Mouse (Mus musculus): ENCODE data around the gene Ly75. TPM values are rescaled to one million over a fixed set of nuclear protein-coding genes. Genes with fewer than 3 reads are reported as not detected.

Ly75 gene
- 1.9 and 3.0 TPM in 2 replicates for polyA plus RNA-seq (2012; rRNA removed; ENCODE audit: low replicate concordance)

GRCm38 (mm10) chr2:60382858-60383669 is at the start of gene Ly75:
Ly75 (minus strand) TSS chr2:60383303.

GRCm38 (mm10) chr2:60284467-60284821 is 98.7 kb downstream of the Ly75 start, which contains the start of gene Cd302:
Cd302 (minus strand) TSS chr2:60284488.

Other genes starting within 250 kb of the Ly75 start
- gene Baz2b, start 173.5 kb downstream of the Ly75 start, polyA plus RNA-seq (2012; rRNA removed; ENCODE audit: low replicate concordance), result 4.2 and 6.3 TPM in 2 replicates
- 2.3 and 3.2 TPM in 2 replicates for gene March7, start 173.4 kb downstream of the Ly75 start, polyA plus RNA-seq (2012; rRNA removed; ENCODE audit: low replicate concordance)
- gene Cd302, start 98.8 kb downstream of the Ly75 start, polyA plus RNA-seq (2012; rRNA removed; ENCODE audit: low replicate concordance), result 23.3 and 45.7 TPM in 2 replicates
- 0.28 and 0.74 TPM in 2 replicates for gene Pla2r1, start 170.0 kb upstream of the Ly75 start, polyA plus RNA-seq (2012; rRNA removed; ENCODE audit: low replicate concordance)

Data from duodenum, adult 2 months (tissue).